Mouse (Mus musculus): ENCODE data around the gene Ttc37.
A peak's percentile ranks its signal among the peaks of the same experiment; 100 is the strongest.

Ttc37 gene

DNA sequence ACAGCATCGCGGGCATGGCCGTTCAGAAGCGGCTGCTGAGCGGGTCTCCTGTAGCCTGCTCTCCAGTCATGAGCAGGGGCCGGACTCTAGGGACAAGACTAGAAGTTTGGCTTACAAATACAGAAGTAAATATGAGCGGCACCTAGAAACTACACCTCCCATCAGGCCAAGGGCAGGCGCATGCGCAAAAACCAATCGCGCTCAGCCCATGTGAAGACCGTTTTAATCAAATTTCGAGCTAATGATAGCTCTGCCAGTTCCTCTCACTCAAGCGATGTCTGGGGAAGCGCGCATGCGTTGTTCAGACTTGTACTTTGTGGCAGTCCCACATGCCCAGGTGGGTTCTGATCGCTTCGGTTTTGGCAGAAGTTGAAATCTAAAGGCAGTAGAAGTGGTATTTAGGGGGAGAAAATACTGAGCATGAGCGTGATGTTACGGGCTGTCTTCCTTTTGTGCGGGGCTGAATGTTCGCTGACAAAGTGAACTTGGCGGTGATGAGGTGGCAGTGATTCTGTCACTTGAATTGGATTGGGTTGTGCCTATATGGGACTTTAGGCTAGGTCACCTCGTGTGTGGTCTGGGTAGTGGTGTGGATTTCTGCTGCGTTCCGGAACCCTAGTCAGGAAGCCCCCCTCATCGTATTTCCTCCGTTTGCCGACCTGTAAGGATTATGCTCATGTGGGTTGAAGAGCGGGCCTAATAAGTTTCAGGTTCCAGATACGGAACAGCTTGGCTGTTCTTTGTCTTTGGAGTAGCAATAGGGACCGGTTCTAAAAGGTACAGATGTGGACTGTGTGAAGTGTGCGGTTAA, at the start of gene Ttc37, which contains the start of gene Arsk:
Ttc37 (plus strand) TSS at position 242 of the 811 bp plus-strand sequence.
Arsk (minus strand) TSS at position 168 of the 811 bp plus-strand sequence.
- DNase-seq (ENCODE audit: extremely low read depth, low read depth, low spot score) = peak; percentile 72

DNA sequence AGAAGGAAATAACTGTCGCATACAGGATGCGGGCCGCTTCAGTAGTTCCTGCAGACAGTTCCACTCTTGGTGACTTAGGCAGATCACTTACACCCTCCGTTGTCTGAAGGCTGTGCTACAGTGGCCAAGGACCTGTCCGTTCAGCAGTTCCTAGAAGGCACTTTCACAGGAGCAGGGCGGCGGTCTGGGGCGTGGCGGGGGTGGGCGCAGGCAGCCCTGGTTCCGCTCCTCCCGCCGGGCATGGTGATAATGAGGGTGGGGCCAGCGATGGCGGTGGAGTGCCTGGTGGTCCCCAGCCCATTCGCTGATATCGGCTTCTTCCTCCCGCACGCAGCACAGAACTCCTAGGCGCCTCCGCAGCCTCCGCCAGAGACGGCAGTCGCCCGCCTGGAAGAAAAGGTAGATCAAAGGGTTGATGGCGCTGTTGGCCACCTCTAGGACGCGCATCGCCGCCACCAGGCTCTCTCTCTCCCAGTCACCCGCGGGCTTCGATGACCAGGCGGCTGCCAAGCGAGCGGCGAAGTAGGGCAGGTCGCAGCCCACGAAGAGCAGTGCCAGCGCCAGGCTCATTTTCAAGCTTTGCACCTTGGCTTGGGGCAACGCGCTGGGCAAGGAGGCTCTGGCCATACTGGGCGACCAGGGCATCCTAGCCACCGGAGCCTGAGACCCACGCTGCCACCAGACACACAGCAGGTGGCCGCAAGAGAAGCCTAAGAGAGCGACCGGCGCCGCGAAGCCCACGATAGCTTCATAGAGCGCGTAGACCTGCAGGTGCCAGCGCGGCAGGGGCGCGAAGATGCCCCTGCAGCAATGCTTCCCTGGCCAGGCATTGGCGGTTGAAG, 42.9 kb upstream of the Ttc37 start:
- no peak for DNase-seq (ENCODE audit: extremely low read depth, low read depth, low spot score)

- no peak for DNase-seq (ENCODE audit: extremely low read depth, low read depth, low spot score)
These were observed 42.2 kb upstream of the Ttc37 start for GRCm38 (mm10) chr13:76056261-76056724.

GRCm38 (mm10) chr13:76056896-76057266, 41.7 kb upstream of the Ttc37 start, which contains the start of gene Gpr150:
TSS of gene Gpr150 (minus strand) at chr13:76056996.
- no peak for DNase-seq (ENCODE audit: extremely low read depth, low read depth, low spot score)

DNA sequence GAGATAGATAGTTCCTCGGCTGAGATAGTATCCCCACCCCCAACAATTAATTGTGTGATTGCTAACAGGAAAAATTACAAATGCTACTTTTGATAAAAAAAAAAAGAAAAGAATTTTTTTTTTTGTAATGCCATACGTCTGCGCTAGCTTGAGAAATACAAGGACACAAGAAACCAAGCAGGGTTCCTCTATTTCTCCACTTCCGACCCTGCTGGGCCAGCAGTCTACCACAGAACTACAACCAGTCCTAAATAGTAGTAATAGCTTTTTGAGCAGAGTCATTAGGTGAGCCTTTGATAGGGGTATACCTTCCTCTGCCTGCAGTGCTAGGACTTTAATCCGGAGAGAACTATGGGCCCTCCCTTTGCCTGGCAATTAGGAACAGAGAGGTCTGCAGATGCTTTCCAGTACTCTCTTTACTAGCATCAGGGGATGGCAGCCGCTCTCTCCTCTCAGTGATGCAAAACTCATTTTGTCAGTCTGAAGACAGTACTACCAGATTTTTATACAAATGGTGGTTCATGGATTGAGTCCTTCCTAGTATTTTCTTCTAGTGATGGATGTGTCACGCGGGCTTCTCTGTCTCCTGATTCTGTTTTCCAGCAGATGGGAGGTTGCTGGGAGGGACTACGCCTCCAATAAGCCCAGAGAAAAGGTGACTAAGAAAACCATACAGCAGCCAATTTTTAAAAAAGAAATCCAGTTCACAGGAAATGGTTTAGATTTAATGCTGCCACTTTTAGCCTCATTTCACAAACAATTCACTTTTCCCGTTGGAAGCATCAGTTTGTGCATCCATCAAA, 41.1 kb upstream of the Ttc37 start:
- no peak for DNase-seq (ENCODE audit: extremely low read depth, low read depth, low spot score)

DNA sequence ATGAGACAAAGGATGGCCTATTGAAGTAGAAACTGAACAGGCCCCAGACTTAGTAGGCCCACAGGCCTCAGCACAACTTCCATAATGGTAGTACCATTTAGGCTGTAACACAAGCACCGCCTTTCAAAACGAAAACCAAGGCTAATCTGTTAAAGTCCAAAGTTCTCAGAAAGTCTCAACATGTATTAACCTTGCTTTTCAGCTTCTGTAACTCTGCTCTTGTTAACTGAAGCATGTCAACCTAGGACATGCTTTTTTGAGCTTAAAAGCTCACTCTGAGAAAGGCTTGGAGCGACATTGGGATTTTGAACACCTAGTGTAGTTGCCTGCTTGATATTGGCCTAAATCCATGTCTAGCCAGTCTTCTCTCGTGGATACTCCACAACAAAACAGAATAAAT, 38.9 kb upstream of the Ttc37 start:
- no peak for DNase-seq (ENCODE audit: extremely low read depth, low read depth, low spot score)

DNA sequence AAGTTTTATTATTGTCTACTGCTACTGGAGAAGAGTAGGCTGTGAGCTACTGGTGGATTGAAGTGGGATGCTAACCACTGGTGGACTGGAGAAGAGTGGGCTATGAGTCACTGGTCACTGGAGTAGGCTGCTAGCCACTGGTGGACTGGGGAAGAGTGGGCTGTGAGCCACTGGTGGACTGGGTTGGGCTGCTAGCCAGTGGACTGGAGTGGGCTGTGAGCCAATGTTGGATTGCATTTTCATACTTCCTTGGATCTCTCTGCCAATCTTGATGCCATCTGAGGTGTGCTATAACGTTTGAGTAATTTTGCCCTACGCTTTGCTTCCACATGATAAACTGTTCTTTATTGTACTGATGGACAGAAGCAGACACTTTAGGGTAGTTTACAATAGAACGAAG, 36.4 kb upstream of the Ttc37 start:
- no peak for DNase-seq (ENCODE audit: extremely low read depth, low read depth, low spot score)

- no peak for DNase-seq (ENCODE audit: extremely low read depth, low read depth, low spot score)
These were observed 36.0 kb upstream of the Ttc37 start for GRCm38 (mm10) chr13:76062569-76062968.

GRCm38 (mm10) chr13:76063548-76063947, 35.0 kb upstream of the Ttc37 start:
- DNase-seq (ENCODE audit: extremely low read depth, low read depth, low spot score) = no peak

GRCm38 (mm10) chr13:76064363-76064945, 34.1 kb upstream of the Ttc37 start:
- no peak for DNase-seq (ENCODE audit: extremely low read depth, low read depth, low spot score)

DNA sequence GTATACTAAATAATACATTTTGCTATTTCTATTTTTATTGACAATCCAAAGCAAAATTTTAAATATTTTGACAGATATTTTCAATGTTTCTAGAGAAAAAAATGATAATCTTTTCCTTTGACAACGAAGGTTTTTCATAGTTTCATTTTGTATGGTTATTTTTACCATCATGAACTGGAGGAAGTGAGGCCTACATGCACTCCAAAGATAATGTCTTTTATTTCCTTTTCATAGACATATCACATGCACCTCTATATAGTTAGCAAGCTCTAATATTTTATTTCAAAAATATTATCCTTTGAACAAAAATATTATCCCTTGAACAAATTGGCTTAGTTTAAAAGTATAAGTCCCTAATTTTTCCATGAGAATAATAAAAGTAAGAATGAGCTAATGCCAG, 24.2 kb upstream of the Ttc37 start:
- no peak for DNase-seq (ENCODE audit: extremely low read depth, low read depth, low spot score)

DNA sequence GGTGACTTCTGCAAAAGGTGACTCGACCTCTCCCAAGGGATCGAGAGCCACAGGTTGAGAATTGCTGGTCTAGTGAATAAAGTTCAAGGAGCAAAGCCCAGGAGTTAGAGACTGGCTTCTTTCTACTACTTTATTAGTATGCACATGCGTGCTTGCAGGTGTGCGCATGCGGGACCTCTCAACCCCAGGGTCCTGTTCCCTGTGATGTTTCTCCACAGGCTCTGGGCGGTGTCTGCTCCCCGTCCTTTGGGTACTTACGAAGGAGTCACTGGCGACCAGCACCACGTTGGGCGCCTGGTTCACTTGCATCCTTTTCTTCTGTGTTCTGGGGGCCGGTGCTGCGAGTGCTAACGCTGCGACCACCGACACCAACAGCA, 430 bp upstream of the Ttc37 start:
- DNase-seq (ENCODE audit: extremely low read depth, low read depth, low spot score) = no peak

GRCm38 (mm10) chr13:76101989-76102388, 3.5 kb downstream of the Ttc37 start:
- no peak for DNase-seq (ENCODE audit: extremely low read depth, low read depth, low spot score)

DNA sequence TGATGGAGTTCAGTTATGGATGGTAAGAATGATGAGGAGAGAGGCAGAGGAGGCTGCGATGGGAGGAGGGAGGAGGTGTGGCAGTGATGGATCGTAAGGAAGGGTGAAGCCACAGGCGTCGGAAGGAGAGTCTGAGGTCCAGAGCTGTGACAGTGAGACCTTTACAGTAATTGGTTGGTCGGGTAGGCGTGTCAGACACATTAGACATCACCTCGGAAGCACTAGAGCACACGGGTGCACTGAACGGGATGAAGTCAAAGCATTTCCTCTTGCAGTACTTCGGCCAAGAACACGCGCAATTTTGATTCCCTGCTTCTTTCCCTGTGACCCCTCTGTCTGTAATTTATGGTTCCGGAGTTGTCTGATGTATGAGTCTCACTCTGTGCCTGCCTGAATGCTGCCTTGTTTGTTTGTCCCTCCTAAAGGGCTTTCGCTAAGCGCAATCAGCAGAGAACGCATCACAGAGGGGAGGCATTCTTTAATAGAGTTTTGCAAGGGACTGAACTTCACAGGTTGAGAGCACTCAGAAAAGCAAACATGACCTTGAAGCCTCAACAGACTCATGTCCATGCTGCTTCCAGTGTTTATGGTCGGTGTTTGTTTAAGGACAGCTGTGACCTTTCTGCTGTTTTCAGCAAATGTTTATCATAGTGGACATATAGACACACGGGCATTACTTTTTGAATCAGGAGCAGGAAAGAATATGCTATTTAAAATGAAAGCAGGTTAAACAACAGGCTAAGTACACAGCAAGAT, 10.7 kb downstream of the Ttc37 start:
- no peak for DNase-seq (ENCODE audit: extremely low read depth, low read depth, low spot score)

- DNase-seq (ENCODE audit: extremely low read depth, low read depth, low spot score) = no peak
These were observed 30.3 kb downstream of the Ttc37 start for GRCm38 (mm10) chr13:76128799-76129198.

DNA sequence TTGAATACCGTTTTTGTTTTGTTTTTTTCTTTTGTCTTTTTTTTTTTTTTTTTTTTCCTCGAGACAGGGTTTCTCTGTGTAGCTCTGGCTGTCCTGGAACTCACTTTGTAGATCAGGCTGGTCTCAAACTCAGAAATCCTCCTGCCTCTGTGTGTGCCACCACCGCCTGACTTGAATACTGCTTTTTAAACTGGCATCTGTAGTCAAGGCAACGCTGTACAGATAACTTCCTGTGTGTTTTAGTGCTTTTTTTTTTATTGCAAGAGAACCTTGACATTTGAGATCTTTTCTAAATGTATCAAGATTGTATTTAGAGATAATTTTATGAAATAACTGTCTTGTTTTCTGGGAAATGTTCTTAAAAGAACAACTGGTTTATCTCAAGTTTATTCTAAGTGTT, 33.9 kb downstream of the Ttc37 start:
- DNase-seq (ENCODE audit: extremely low read depth, low read depth, low spot score) = no peak

GRCm38 (mm10) chr13:76138862-76139261, 40.3 kb downstream of the Ttc37 start:
- DNase-seq (ENCODE audit: extremely low read depth, low read depth, low spot score) = no peak

GRCm38 (mm10) chr13:76141117-76141808, 42.7 kb downstream of the Ttc37 start:
- no peak for DNase-seq (ENCODE audit: extremely low read depth, low read depth, low spot score)

DNA sequence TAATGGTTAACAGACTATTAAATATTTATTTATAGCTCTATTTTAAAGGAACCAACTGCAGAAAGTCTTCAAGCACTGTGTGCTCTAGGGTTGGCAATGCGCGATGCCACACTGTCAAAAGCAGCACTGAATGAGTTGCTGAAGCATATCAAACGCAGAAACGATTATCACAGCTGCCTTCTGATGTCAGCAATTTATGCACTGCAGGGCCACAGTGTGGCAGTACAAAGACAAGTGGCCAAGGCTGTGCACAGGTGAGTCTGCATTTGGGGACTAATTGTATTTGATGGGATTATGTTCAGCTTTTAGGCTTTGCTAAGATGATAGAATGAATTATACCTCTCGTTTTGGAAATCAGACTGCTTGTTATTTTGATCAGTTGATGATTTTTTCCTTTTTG, 51.9 kb downstream of the Ttc37 start:
- no peak for DNase-seq (ENCODE audit: extremely low read depth, low read depth, low spot score)
